Mouse (Mus musculus): Measurements from ENCODE around the gene Clasp1. TPM values are rescaled to one million over a fixed set of nuclear protein-coding genes. Genes with fewer than 3 reads are reported as not detected.

The Clasp1 gene
- polyA plus RNA-seq, 1 experiment = 14.8 TPM

DNA sequence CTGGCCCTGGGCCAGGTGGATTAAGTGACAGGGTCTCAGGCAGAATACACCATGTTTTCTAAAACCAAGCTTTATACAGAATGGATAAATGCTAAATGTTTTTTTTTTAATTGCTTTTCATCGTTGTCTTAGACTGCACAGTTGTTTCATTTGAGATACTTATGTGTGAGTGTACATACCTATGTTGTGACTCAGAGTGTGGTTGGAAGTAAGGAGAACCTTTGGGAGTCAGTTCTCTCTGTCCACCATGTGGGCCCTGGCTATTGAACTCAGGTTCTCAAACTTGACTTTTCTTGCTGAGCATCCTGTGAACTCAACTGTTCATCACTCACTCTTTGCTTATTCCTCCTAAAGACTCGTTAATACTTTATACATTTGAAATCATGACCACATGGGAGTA is 58.3 kb downstream of the Clasp1 start:
- Histone ChIP-seq H3K4me3 (ENCODE audit: extremely low read depth, insufficient read depth, insufficient read length) (no peak overlapping the region), H3K36me3 (ENCODE audit: control insufficient read depth, insufficient read depth, low read length) (no peaks in the 10 kb centered on the region), H3K27ac (ENCODE audit: insufficient read depth, low read length) (no peak overlapping the region), H3K27me3 (ENCODE audit: control insufficient read depth, insufficient read depth, low read length) (no peaks in the 10 kb centered on the region), H3K4me1 (ENCODE audit: control insufficient read depth, insufficient read depth, insufficient read length) (peaks cover 18% of the 10 kb centered on the region)
- no peak for TF ChIP-seq POLR2A (IDR thresholded peaks at IDR 0.05; ENCODE audit: low read depth, low read length)
- no peak for TF ChIP-seq CTCF (IDR thresholded peaks at IDR 0.05; ENCODE audit: extremely low read depth, insufficient read depth, insufficient read length, insufficient replicate concordance)
- WGBS = 96% methylated on average over 2 of the region's 2 CpGs
- DNase-seq (ENCODE audit: low read depth in 1 of 2, low spot score in 2 of 2) = no peak

GRCm38 (mm10) chr1:118448214-118448613 is 59.4 kb downstream of the Clasp1 start:
- Histone ChIP-seq H3K27me3 (ENCODE audit: control insufficient read depth, insufficient read depth, low read length) (no peaks in the 10 kb centered on the region), H3K27ac (ENCODE audit: insufficient read depth, low read length) (no peak overlapping the region), H3K36me3 (ENCODE audit: control insufficient read depth, insufficient read depth, low read length) (no peaks in the 10 kb centered on the region), H3K4me1 (ENCODE audit: control insufficient read depth, insufficient read depth, insufficient read length) (peaks cover 29% of the 10 kb centered on the region), H3K4me3 (ENCODE audit: extremely low read depth, insufficient read depth, insufficient read length) (no peak overlapping the region)
- no peak for DNase-seq (ENCODE audit: low read depth in 1 of 2, low spot score in 2 of 2)
- TF ChIP-seq CTCF (IDR thresholded peaks at IDR 0.05; ENCODE audit: extremely low read depth, insufficient read depth, insufficient read length, insufficient replicate concordance) (no peak), POLR2A (IDR thresholded peaks at IDR 0.05; ENCODE audit: low read depth, low read length) (no peak)
- 80% methylated on average over 1 of the region's 1 CpGs for WGBS

- no peaks in the 10 kb centered on the region for H3K36me3 ChIP-seq (ENCODE audit: control insufficient read depth, insufficient read depth, low read length)
- TF ChIP-seq POLR2A (IDR thresholded peaks at IDR 0.05; ENCODE audit: low read depth, low read length) (no peak), CTCF (IDR thresholded peaks at IDR 0.05; ENCODE audit: extremely low read depth, insufficient read depth, insufficient read length, insufficient replicate concordance) (no peak)
- H3K27me3 ChIP-seq (ENCODE audit: control insufficient read depth, insufficient read depth, low read length) = no peaks in the 10 kb centered on the region
- peaks cover 34% of the 10 kb centered on the region for H3K4me1 ChIP-seq (ENCODE audit: control insufficient read depth, insufficient read depth, insufficient read length)
- H3K27ac ChIP-seq (ENCODE audit: insufficient read depth, low read length) = no peak overlapping the region
- DNase-seq (ENCODE audit: low read depth in 1 of 2, low spot score in 2 of 2) = no peak
- H3K4me3 ChIP-seq (ENCODE audit: extremely low read depth, insufficient read depth, insufficient read length) = no peak overlapping the region
- 87% methylated on average over 3 of the region's 3 CpGs for WGBS
These were observed 62.1 kb downstream of the Clasp1 start for GRCm38 (mm10) chr1:118450891-118451450.

DNA sequence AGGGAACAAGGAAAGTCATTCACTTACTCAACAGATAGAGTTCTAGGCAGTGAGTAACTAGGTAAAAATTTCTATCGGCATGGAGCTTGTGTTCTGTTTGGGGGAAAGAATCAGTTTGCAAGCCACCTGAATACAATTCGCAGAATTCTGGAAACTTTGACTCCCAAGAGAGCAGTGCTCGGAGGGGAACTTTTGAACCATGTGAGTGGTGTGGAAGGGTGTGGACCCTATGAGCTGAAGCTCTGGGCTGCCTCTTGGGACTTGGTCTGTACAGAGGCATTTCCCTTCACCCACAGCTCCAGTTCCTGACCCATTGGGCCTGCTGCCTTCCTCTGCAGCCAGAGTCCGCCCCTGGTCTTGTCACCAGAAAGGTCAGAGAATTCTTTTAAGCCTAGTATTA is 64.7 kb downstream of the Clasp1 start:
- DNase-seq (ENCODE audit: low read depth in 1 of 2, low spot score in 2 of 2) = peak; percentile 67 to 73
- TF ChIP-seq POLR2A (IDR thresholded peaks at IDR 0.05; ENCODE audit: low read depth, low read length) = no peak
- TF ChIP-seq CTCF (IDR thresholded peaks at IDR 0.05; ENCODE audit: extremely low read depth, insufficient read depth, insufficient read length, insufficient replicate concordance) = no peak
- H3K27me3 ChIP-seq (ENCODE audit: control insufficient read depth, insufficient read depth, low read length) = no peaks in the 10 kb centered on the region
- WGBS = 39% methylated on average over 4 of the region's 4 CpGs
- H3K27ac ChIP-seq (ENCODE audit: insufficient read depth, low read length) = peak overlapping the region; percentile 84
- no peak overlapping the region for H3K4me3 ChIP-seq (ENCODE audit: extremely low read depth, insufficient read depth, insufficient read length)
- H3K4me1 ChIP-seq (ENCODE audit: control insufficient read depth, insufficient read depth, insufficient read length) = peaks cover 33% of the 10 kb centered on the region
- no peaks in the 10 kb centered on the region for H3K36me3 ChIP-seq (ENCODE audit: control insufficient read depth, insufficient read depth, low read length)

GRCm38 (mm10) chr1:118454817-118455216 is 66.0 kb downstream of the Clasp1 start:
- Histone ChIP-seq H3K27me3 (ENCODE audit: control insufficient read depth, insufficient read depth, low read length) (no peaks in the 10 kb centered on the region), H3K4me1 (ENCODE audit: control insufficient read depth, insufficient read depth, insufficient read length) (peaks cover 31% of the 10 kb centered on the region), H3K27ac (ENCODE audit: insufficient read depth, low read length) (peak overlapping the region; percentile 84), H3K36me3 (ENCODE audit: control insufficient read depth, insufficient read depth, low read length) (no peaks in the 10 kb centered on the region), H3K4me3 (ENCODE audit: extremely low read depth, insufficient read depth, insufficient read length) (no peak overlapping the region)
- DNase-seq (ENCODE audit: low read depth in 1 of 2, low spot score in 2 of 2) = peak; percentile 51 to 75
- TF ChIP-seq CTCF (IDR thresholded peaks at IDR 0.05; ENCODE audit: extremely low read depth, insufficient read depth, insufficient read length, insufficient replicate concordance) (no peak), POLR2A (IDR thresholded peaks at IDR 0.05; ENCODE audit: low read depth, low read length) (no peak)
- WGBS = 50% methylated on average over 4 of the region's 4 CpGs

DNA sequence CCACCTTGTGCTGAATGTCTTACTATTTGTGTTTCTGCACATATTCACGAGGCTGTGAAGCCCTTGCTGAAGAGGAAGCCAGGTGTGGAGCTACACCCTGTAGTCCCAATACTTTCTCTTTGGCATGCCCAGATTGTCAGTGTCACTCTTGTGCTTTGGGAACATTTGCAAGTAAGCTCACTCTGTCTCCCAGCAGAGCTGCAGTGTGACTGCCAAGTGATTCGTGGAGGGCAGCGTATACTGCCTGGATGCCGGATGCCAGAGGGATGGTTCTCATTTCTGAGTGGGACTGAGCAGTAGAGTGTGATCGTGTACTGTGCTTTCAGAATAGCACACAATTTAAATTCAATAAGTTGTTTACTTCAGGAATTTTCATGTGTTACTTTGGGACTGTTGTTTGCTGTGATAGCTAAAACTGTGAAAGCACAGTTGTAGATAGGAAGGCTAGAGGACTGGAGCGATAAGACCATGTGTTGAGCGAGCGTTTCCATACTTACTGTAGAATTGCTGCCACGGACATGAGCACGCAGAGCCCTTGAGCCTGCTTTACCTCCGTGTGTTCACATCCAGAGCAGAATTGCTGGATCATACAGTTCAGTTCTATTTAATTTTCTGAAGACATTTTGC is 68.5 kb downstream of the Clasp1 start:
- H3K4me1 ChIP-seq (ENCODE audit: control insufficient read depth, insufficient read depth, insufficient read length) = peaks cover 27% of the 10 kb centered on the region
- WGBS = 70% methylated on average over 11 of the region's 11 CpGs
- peak overlapping the region; percentile 50 for H3K27ac ChIP-seq (ENCODE audit: insufficient read depth, low read length)
- H3K4me3 ChIP-seq (ENCODE audit: extremely low read depth, insufficient read depth, insufficient read length) = no peak overlapping the region
- no peak for TF ChIP-seq CTCF (IDR thresholded peaks at IDR 0.05; ENCODE audit: extremely low read depth, insufficient read depth, insufficient read length, insufficient replicate concordance)
- TF ChIP-seq POLR2A (IDR thresholded peaks at IDR 0.05; ENCODE audit: low read depth, low read length) = no peak
- no peak for DNase-seq (ENCODE audit: low read depth in 1 of 2, low spot score in 2 of 2)
- peaks cover 3% of the 10 kb centered on the region; the same call in 1 of the 2 replicates for H3K36me3 ChIP-seq (ENCODE audit: control insufficient read depth, insufficient read depth, low read length)
- no peaks in the 10 kb centered on the region for H3K27me3 ChIP-seq (ENCODE audit: control insufficient read depth, insufficient read depth, low read length)

- Histone ChIP-seq H3K4me3 (ENCODE audit: extremely low read depth, insufficient read depth, insufficient read length) (no peak overlapping the region), H3K27me3 (ENCODE audit: control insufficient read depth, insufficient read depth, low read length) (no peaks in the 10 kb centered on the region), H3K36me3 (ENCODE audit: control insufficient read depth, insufficient read depth, low read length) (peaks cover 3% of the 10 kb centered on the region; the same call in 1 of the 2 replicates), H3K4me1 (ENCODE audit: control insufficient read depth, insufficient read depth, insufficient read length) (peaks cover 22% of the 10 kb centered on the region; the same call in 1 of the 2 replicates), H3K27ac (ENCODE audit: insufficient read depth, low read length) (no peak overlapping the region)
- DNase-seq (ENCODE audit: low read depth in 1 of 2, low spot score in 2 of 2) = no peak
- WGBS = 40% methylated on average over 1 of the region's 1 CpGs
- TF ChIP-seq POLR2A (IDR thresholded peaks at IDR 0.05; ENCODE audit: low read depth, low read length) (no peak), CTCF (IDR thresholded peaks at IDR 0.05; ENCODE audit: extremely low read depth, insufficient read depth, insufficient read length, insufficient replicate concordance) (no peak)
These were observed 69.0 kb downstream of the Clasp1 start for GRCm38 (mm10) chr1:118457883-118458259.

Data from spleen, adult 2 months (tissue).